Mouse (Mus musculus) thymus, adult 18-20 months (tissue): ENCODE results near the gene Mfsd2b.
"Not testable (repeated sequence)": the region's sequence is repeated elsewhere in the genome, so short reads cannot be mapped to it uniquely, and the experiment has no call there.

Experiments used
- DNase-seq, 2 experiments: peaks; one replicate each; pipeline ENCODE4 v3.0.0; 2022; ENCODE audit warnings: mixed read lengths in 2 of 2

The Mfsd2b gene

DNA sequence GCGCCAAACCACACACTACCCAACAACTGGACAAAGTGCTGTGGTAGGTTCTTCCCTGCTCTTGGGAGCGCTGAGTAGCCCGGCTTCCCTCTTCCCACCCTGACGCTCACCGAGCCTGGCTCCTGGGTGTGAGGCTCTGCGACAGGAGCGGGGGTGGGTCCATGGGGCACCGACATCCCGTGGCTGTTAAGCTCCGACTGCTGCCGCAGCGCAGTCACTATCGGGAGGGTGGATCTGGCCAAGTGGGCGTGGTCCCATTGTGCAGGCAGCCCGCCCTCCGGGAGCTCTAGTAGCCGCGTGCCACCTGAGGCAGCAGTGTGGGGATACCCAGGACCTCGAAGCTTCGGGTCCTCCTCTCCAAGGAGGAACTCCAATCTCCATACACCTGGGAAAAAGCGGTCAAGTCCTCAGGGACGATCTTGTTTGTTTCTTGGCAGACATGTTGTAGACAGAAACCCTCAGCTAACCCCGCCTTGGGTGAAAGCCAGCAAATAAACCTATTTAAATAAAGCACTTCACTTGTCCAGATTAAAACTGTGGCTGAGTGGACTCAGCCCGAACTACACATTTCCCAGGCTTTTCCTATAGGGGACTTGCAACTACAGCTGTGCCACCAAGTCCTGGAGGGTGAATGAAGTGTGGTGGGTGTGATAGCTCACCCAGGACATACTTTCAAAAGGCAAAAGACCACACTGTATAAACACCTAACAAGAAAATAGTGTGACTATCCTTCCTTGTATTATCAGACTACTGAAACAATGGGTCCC is at the start of gene Mfsd2b:
Gene Mfsd2b, minus strand, starts transcription at position 199 of the 767 bp plus-strand sequence.
- DNase-seq = peak; percentile 54 to 66

GRCm38 (mm10) chr12:4917805-4918591 is 43.8 kb upstream of the Mfsd2b start:
- DNase-seq = peak; percentile 40 to 71

DNA sequence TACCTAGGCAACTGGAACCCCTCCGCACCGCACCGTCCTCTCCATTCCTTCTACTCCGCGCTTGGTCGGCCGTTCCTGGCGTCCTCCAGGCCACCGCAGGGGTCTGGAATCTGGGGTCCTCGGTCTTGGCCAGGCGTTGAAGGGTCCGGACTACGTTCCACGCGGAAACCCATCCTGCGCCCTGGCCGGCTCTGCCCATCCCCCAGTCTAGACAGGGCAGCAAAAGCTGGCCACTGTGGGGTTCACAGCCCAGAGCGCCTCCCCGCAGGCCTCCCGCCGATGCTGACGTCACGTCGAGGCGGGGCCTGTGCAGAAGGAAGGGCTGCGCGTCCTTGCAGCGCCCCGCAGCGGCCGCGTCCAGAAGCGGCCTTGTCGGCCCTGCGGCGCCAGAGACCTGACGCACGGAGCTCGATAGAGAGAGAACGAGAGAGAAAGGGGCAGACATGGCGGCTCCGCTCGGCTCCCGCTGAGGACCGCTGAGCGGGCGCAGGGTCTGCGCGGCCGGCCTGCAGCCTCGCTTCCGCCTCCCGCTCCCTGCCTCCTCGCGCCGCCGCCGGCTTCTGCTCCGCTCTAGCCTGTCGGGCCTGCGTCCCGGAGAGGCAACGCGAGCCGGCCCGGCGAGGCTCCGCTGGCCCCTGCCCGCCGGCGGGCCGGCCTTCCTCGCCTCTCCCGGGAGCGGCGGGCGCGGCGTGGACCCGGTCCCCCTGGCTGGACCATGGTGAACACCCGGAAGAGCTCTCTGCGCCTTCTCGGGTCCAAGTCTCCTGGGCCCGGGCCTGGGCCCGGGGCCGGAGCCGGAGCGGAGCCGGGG is 43.0 kb upstream of the Mfsd2b start, which contains the start of gene Atad2b:
Gene Atad2b, plus strand, starts transcription at position 360 of the 811 bp plus-strand sequence.
- DNase-seq = peak; percentile 94

DNA sequence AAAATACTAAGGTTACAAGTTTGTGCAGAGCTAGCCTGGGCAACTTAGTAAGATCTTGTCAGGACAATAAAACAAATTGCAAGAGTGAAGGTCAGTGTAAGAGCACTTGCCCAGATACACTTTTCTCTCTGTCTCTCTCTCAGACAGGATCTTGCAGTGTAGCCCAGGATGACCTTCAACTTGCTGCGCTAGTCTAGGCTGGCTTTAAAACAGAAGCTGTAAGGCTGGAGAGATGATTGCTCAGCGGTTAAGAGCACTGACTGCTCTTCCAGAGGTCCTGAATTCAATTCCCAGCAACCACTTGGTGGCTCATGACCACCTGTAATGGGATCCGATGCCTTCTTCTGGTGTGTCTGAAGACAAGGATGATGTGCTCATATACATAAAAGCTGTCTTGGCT is 40.8 kb upstream of the Mfsd2b start:
- no peak for DNase-seq

- DNase-seq = no peak
Measured at GRCm38 (mm10) chr12:4914441-4914840, 40.3 kb upstream of the Mfsd2b start.

- no peak for DNase-seq
Measured at GRCm38 (mm10) chr12:4911716-4912115, 37.6 kb upstream of the Mfsd2b start.

- DNase-seq = not testable (repeated sequence)
Measured at GRCm38 (mm10) chr12:4910496-4910895, 36.3 kb upstream of the Mfsd2b start.

DNA sequence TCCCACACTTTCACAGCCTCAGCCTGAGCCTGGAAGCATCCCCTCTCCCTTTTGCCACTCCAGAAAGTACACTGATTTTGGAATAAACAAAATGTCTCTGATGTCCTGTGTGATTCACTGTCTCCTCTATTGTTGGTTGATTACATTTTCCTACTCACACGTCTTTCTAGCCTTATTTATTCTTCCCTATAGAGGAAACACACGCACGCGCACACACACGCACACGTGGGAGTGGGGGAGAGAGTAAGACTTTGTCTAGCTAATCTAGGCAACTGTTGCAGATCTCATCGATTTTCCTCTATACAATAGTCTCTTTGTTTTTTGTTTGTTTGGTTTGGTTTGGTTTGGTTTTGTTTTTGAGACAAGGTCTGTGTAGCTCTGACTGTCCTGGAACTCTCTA is 34.2 kb upstream of the Mfsd2b start:
- DNase-seq = no peak

DNA sequence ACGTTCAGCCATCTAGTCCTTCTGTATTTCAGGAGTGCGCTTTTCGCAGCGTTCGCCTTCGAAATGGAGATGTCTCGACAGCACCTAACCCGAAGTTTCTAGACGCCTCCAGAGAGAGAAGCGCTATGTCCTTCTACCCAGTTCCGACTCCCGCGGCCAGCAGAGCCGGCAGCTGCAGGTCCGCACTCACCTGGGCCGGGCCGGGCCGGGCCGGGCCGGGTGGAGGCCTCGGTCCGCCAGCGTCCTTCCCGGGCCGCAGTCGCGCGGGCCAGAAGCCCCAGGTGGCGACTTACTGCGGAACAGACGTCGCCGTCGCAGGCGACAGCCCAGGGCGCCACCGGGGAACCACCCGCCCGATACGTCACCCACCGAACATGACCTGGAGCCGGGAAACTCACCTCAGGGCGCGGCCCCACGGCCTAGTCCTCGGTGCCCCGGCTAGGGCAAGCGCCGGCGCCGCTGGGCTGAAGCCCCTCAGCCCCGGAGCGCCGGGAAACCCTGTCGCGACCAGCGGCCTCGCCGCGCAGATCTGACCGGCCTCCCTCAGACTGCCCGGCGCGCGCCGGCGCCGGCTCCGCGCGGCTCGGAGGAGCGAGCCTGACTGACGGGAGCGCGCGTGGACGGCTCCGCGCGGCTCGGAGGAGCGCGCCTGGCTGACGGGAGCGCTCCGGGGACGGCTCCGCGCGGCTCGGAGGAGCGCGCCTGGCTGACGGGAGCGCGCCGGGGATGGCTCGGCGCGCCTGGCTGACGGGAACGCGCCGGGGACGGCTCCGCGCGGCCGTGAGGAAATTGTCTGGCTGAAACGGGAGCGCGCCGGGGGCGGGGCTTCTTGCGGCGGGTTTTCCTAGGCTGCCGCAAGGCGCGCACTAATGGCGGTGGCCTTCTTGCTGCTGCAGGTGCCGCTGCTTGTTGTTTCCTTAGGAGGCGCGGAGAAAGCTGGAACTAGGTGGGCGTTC is 33.1 kb upstream of the Mfsd2b start, which contains the start of gene Ubxn2a:
Gene Ubxn2a, minus strand, starts transcription at position 755 of the 956 bp plus-strand sequence.
- peak; percentile 87 to 88 for DNase-seq

DNA sequence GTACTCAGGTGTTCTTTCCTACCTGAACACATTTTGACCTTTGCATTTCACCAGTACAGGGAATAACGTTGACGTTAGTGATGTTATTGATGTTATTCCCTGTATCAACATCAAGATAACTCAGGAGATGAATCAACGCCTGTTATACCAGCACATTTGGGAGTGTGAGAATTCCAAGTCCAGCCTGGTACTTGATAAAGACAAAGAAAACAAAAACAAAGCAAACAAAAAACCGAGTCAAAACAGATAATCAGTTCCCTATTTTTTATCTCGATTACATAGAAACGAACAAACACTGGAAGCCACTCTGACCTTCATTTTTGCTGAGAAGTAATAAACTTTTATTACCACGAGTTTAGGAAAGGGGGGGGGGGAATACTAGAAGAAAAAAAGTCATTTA is 32.3 kb upstream of the Mfsd2b start:
- DNase-seq = no peak

- no peak for DNase-seq
Measured at GRCm38 (mm10) chr12:4905946-4906345, 31.8 kb upstream of the Mfsd2b start.

- DNase-seq = no peak
Measured at GRCm38 (mm10) chr12:4898024-4898423, 23.9 kb upstream of the Mfsd2b start.

DNA sequence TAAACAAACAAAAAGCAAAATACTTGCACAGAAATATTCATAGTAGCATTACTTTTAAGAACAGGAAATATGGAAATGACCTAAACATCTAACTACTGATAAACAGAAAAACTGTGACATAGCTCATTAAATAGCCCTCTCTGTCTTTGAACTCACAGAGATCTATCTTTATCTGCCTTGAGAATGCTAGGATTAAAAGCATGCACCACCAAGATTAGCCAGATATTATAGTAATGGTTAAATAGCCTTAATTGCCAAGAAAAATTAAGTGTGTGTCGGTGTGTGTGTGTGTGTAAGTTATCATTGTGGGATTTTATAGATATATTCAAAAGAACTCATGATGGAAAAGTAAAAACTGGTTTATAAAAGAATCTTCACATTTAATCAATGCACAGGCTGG is 15.7 kb upstream of the Mfsd2b start:
- no peak for DNase-seq

GRCm38 (mm10) chr12:4889251-4889650 is 15.1 kb upstream of the Mfsd2b start:
- no peak for DNase-seq

- DNase-seq = no peak
Measured at GRCm38 (mm10) chr12:4888739-4889138, 14.6 kb upstream of the Mfsd2b start.

- not testable (repeated sequence) for DNase-seq
Measured at GRCm38 (mm10) chr12:4886581-4886980, 12.4 kb upstream of the Mfsd2b start.

- no peak for DNase-seq
Measured at GRCm38 (mm10) chr12:4885062-4885461, 10.9 kb upstream of the Mfsd2b start.

DNA sequence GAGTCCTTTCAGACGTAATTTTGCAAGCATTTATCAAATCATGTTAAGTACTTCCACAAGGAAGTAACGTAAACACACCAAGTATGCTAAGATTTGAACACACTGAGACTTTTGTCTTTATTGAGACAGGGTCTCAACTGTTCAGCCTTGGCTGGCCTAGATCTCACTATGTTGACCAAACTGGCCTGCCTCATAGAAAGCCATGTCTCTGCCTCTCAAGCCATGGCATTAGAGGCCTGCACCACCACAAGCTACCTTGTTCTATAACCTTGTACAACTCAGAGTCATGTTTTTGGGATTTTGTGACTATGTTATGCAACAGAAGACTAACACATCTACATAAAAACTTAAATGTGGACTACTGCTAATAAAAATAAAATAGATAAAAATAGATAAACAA is 7.9 kb upstream of the Mfsd2b start:
- no peak for DNase-seq

DNA sequence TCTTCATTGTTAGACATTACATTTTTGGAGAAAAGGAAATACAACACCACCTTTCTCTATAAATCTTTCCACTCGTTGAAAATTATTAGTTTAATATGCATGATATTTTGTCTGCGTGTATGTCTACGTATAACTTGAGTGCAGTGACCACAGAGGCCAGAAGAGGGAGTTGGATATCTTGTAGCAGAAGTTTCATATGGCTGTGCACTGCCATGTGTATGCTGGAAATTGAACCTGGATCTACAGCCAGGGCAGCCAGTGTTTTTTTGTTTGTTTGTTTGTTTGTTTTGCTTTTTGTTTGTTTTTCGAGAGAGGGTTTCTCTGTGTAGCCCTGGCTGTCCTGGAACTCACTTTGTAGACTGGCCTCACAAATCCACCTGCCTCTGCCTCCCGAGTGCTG is 4.9 kb upstream of the Mfsd2b start:
- DNase-seq = no peak

- no peak for DNase-seq
Measured at GRCm38 (mm10) chr12:4878296-4878783, 4.2 kb upstream of the Mfsd2b start.

- no peak for DNase-seq
Measured at GRCm38 (mm10) chr12:4875623-4876022, 1.5 kb upstream of the Mfsd2b start.

- DNase-seq = no peak
Measured at GRCm38 (mm10) chr12:4873531-4873930, 628 bp downstream of the Mfsd2b start.
